ENCODE assay signal across 18 mouse cellular contexts in the genomic region with DNA sequence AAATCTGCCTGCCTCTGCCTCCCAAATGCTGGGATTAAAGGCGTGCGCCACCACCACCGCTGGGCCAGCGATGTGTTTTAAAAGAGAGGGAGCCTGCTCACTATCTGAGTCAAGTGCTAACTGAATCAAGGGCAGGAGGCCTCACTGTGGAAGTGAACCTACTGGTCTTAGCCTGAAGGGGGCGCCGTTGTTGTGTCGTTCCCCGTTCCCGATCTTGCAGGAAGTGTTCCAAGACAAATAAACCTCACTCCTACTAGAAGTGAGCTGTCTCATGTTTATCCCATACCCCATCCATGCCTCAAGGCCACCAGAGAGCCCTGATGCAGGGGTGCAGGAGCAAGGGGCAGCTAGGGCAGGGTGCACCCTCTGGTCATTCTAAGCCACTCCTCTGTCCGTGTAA. TPM values are rescaled to one million over a fixed set of nuclear protein-coding genes. Genes with fewer than 3 reads are reported as not detected.
DNase-seq lines count a peak whose midpoint lies in the region; ATAC-seq and TF ChIP-seq lines count a peak whose summit lies in the region.
"Had no signal": no experiment of that assay in that cellular context is flagged by ENCODE, and none has a peak within 500 bp of the region (broad histone marks: within the 10 kb centered on the region; RNA-seq: fewer than 3 reads in every experiment).

No protein-coding gene starts in this region.

- no peak overlapping the region for H3K4me3 ChIP-seq in heart, embryonic 11.5 days (ENCODE audit: low read depth, low read length)
- no peak overlapping the region for H3K4me3 ChIP-seq in lung, adult 2 months (replicated peaks; ENCODE audit: extremely low read depth, low read depth, low read length)
- H3K4me3 ChIP-seq in ES-Bruce4 (ENCODE audit: low read depth, low read length), result no peak overlapping the region
- H3K4me3 ChIP-seq: forebrain, embryonic 10.5 days; hindbrain, embryonic 13.5 days; neural tube, embryonic 15.5 days; stomach, embryonic 15.5 days had no signal

- DNase-seq in heart, postnatal 4 days, result peak; percentile 36
- DNase-seq in lung, adult 2 months, result no peak
- DNase-seq in lung, postnatal 4 days, result no peak
- DNase-seq in 416B (ENCODE audit: low read depth), result peak; percentile 33
- DNase-seq in cerebellum, adult 9-10 months, result no peak
- DNase-seq: cerebellum, adult 11 months; gastrocnemius, postnatal 25 days; kidney, adult 11 months; spleen, adult 18-20 months had no signal

- peak; percentile 64 for TF ChIP-seq CTCF in lung, adult 2 months (IDR thresholded peaks at IDR 0.05; ENCODE audit: insufficient read depth, low read length)
- peak; percentile 61 for TF ChIP-seq CTCF in ES-Bruce4 (IDR thresholded peaks at IDR 0.05; ENCODE audit: low read depth, low read length)

- H3K27ac ChIP-seq in heart, embryonic 11.5 days (ENCODE audit: low read depth, low read length), result no peak overlapping the region
- H3K27ac ChIP-seq in ES-Bruce4 (ENCODE audit: insufficient read depth, low read length), result no peak overlapping the region
- H3K27ac ChIP-seq: forebrain, embryonic 10.5 days; hindbrain, embryonic 13.5 days; neural tube, embryonic 15.5 days; stomach, embryonic 15.5 days had no signal

- no peak overlapping the region for H3K4me2 ChIP-seq in heart, embryonic 11.5 days
- H3K4me2 ChIP-seq: hindbrain, embryonic 13.5 days; midbrain, embryonic 11.5 days; neural tube, embryonic 15.5 days; stomach, embryonic 15.5 days had no signal

- ATAC-seq in heart, embryonic 11.5 days (replicated peaks; ENCODE audit: insufficient number of reproducible peaks, low FRiP score, low TSS enrichment), result no peak
- ATAC-seq in inflammation-experienced regulatory T-cells, adult 6 months, result no peak
- ATAC-seq: Patski had no signal

- no peak for TF ChIP-seq POLR2A in lung, adult 2 months (IDR thresholded peaks at IDR 0.05; ENCODE audit: borderline replicate concordance, extremely low read depth, low read depth, low read length)
- no peak for TF ChIP-seq POLR2A in ES-Bruce4 (IDR thresholded peaks at IDR 0.05; ENCODE audit: insufficient read depth, low read length)

- no peak overlapping the region for H3K9ac ChIP-seq in heart, embryonic 11.5 days (ENCODE audit: low read depth, low read length)
- H3K9ac ChIP-seq in ES-Bruce4 (ENCODE audit: low read depth, poor library complexity, severe bottlenecking), result no peak overlapping the region
- H3K9ac ChIP-seq: hindbrain, embryonic 13.5 days; neural tube, embryonic 15.5 days; stomach, embryonic 15.5 days had no signal

- H3K4me1 ChIP-seq in heart, embryonic 11.5 days (ENCODE audit: control insufficient read depth, insufficient read depth, low read length), result no peaks in the 10 kb centered on the region
- no peaks in the 10 kb centered on the region for H3K4me1 ChIP-seq in lung, adult 2 months (ENCODE audit: control insufficient read depth, insufficient read depth, low read length)
- H3K4me1 ChIP-seq in ES-Bruce4 (ENCODE audit: control insufficient read depth, insufficient read depth, low read length), result no peaks in the 10 kb centered on the region
- H3K4me1 ChIP-seq: forebrain, embryonic 10.5 days; hindbrain, embryonic 13.5 days; neural tube, embryonic 15.5 days; stomach, embryonic 15.5 days had no signal

- no peak for TF ChIP-seq EP300 in ES-Bruce4 (IDR thresholded peaks at IDR 0.05; ENCODE audit: insufficient read depth, low read depth, low read length)

- WGBS in heart, embryonic 11.5 days (ENCODE audit: insufficient replicate concordance), result 71% methylated on average over 10 of the region's 10 CpGs
- 68% methylated on average over 10 of the region's 10 CpGs for WGBS in lung, adult 2 months

- no peaks in the 10 kb centered on the region for H3K36me3 ChIP-seq in heart, embryonic 11.5 days (ENCODE audit: control insufficient read depth, insufficient read depth, low read length)
- H3K36me3 ChIP-seq in ES-Bruce4 (ENCODE audit: control insufficient read depth, insufficient read depth, low read length, poor library complexity, severe bottlenecking), result no peaks in the 10 kb centered on the region
- H3K36me3 ChIP-seq: forebrain, embryonic 10.5 days; hindbrain, embryonic 13.5 days; neural tube, embryonic 15.5 days; stomach, embryonic 15.5 days had no signal

- no peaks in the 10 kb centered on the region for H3K9me3 ChIP-seq in heart, embryonic 11.5 days (replicated peaks; ENCODE audit: control insufficient read depth, low read length)
- H3K9me3 ChIP-seq in ES-Bruce4 (replicated peaks; ENCODE audit: control insufficient read depth, insufficient read depth, low read length, poor library complexity, severe bottlenecking), result no peaks in the 10 kb centered on the region
- H3K9me3 ChIP-seq: forebrain, embryonic 10.5 days; hindbrain, embryonic 13.5 days; neural tube, embryonic 15.5 days; stomach, embryonic 15.5 days had no signal

- H3K27me3 ChIP-seq in heart, embryonic 11.5 days (ENCODE audit: control insufficient read depth, insufficient read depth, low read length), result no peaks in the 10 kb centered on the region
- no peaks in the 10 kb centered on the region for H3K27me3 ChIP-seq in ES-Bruce4 (ENCODE audit: control insufficient read depth, insufficient read depth, low read length, poor library complexity, severe bottlenecking)
- H3K27me3 ChIP-seq: hindbrain, embryonic 13.5 days; neural tube, embryonic 15.5 days; Patski; stomach, embryonic 15.5 days had no signal

RNA-seq across cellular contexts. Expression of gene Cdh5, which starts 16.1 kb away (rescaled TPM):
- 100 to 1,000 TPM; 260 to 270 TPM for total RNA-seq in heart, postnatal 4 days (2021)
- 42.6 and 46.0 TPM in 2 replicates for polyA plus RNA-seq in heart, embryonic 11.5 days (2014; fragmentation: Nextera tagmentation; extraction: Ambion mirVana)
- polyA plus RNA-seq in lung, adult 2 months (2012; rRNA removed), result 515 and 566 TPM in 2 replicates
- polyA plus RNA-seq in ES-Bruce4 (2011; ENCODE audit: insufficient read depth, insufficient read length, low read depth, missing spikeins), result 0.34 and 0.38 TPM in 2 replicates
- under 1 TPM in 1 of 3 experiments, not detected in 2; 0.49 TPM for polyA plus RNA-seq in inflammation-experienced regulatory T-cells, adult 6 months (2017; shearing (Covaris generic))
- polyA plus RNA-seq: Patski had no signal

Comparison
In these comparisons a context has a peak if more than half of its experiments do, and no peak if none do; other contexts are left out.
1. DNase-seq: peak in heart, postnatal 4 days (single experiment) and 416B (single experiment); none in lung, adult 2 months (single experiment), lung, postnatal 4 days (0 of 2) and cerebellum, adult 9-10 months (single experiment).
2. RNA of gene Cdh5, which starts 16.1 kb away (polyA plus RNA-seq): 515 to 566 TPM in lung, adult 2 months and 42.6 to 46.0 TPM in heart, embryonic 11.5 days; 0.34 to 0.38 TPM in ES-Bruce4 and 0.49 TPM in inflammation-experienced regulatory T-cells, adult 6 months; every median in the first group is over 10 times any median in the second.